Mouse (Mus musculus): ENCODE measurements at regions not wholly inside any gene's neighbourhood (a gene's known extent, or its start where the extent isn't known, plus 50 kb on each side); places are given as distances from the start of the nearest gene placed in this dataset.

DNA sequence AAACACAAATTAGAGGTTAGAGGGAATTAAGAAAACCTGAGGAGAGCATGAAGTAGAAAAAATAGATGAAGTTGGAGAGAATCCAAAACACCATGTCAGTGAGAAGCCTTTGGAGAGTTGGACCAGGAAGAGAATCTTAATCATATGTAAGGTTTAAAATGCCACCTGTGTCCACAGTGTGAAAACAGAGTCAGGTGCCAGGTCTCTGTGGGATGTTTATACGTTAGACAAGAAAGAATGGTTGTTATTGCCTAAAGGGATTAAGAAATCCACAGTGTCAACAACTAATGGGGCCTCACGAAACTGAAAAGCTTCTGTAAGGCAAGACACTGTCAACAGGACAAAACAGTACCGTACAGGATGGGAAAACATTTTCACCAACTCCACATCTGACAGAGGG is 294.7 kb upstream of the Slc35b3 start:
- TF ChIP-seq CTCF (conservative IDR thresholded peaks at IDR 0.05; ENCODE audit: low read length) (no peak), POU5F1 (IDR thresholded peaks at IDR 0.05; ENCODE audit: borderline replicate concordance, low read length) (no peak)

Measured in E14TG2a.4 (cell line).